Mouse (Mus musculus) urinary bladder, adult 2 months (tissue): ENCODE data around the gene Tex33. TPM values are rescaled to one million over a fixed set of nuclear protein-coding genes. Genes with fewer than 3 reads are reported as not detected.

ENCODE experiments used
- DNase-seq: peaks from one replicate; pipeline ENCODE4 v3.0.0; 2022; ENCODE audit warnings: low spot score
- polyA plus RNA-seq: library from polyadenylated mRNA; depleted of rRNA; stranded (reverse); fragments of >200 nt; gene quantifications from 2 replicates; pipeline ENCODE4 v1.2.3, GENCODE M21; 2012

Gene Tex33
- polyA plus RNA-seq, 1 experiment = not detected

GRCm38 (mm10) chr15:78414157-78414556 is 18.4 kb upstream of the Tex33 start:
- no peak for DNase-seq

DNA sequence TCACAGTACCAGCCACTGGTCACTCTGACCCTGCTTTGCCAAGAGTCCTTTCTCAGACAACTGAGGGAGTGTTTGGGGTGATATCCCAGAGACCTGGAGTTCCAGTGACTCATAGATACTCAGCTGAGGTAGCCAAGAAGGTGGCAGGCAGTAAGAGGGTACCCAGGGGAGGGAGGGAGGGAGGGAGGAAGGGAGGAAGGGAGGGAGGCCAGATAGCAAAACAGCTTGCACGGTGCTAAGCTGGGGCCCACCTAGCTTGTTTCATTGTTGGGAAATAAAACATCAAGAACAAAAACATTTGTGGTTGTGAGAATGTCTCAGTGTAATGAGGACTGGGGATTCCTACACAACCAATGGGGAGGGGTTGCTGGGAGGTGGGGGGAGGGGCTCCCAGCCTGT is 18.0 kb upstream of the Tex33 start:
- DNase-seq = no peak

- DNase-seq = no peak
Measured at GRCm38 (mm10) chr15:78413083-78413718, 17.5 kb upstream of the Tex33 start.

DNA sequence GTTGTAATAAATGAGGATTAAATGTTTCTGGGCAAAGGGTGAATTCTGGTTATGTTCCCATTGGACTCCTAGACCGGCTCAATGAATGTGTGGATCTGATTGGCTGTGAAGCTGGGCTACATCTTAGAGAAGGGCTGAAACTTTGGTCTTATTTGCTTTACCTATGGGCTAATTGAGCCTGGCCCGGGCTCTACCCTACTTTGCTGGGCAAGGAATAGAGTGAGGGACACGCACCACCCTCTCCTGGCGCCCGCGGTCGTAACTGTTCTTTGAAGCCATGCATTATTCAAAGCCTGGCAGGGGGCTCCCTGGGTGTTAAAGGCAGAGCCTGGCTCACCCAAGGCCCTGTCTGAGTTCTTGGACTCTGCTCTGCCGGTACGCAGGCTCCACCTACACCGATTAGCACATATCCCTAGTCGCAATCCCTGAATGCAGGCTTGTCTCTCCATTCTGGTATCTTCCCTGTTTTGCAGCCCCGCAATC is 13.9 kb upstream of the Tex33 start:
- no peak for DNase-seq

DNA sequence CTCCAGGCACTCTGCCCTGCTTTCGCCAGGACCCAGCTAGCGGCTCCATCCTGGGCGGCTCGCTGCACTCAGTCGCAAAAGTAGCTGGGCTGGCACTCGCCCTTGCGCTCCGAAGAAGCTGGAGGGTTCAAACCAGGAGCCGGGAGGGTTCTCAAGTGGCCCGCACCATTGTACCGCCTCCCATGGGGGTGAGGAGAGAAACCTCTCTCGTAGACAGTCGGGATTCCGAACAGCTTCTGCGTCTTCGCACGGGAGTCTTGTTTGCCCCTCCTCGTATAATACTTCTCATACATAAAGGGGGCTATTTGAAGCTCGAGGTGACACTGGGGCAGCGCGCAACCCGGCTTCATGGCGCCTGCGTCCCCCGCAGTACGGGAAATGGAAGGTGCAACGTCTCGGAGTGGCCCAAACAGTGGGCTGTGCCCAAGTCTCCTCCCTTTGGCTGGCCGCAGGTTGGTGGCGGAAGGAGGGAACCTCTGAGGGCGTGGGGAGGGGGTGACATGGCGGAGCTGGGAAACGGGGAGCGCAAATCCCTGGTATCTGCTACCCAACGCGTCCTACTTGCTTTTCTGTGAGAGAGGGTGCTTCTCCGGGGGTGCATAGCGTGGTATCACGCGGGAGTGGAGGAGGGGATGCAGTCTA is 10.7 kb upstream of the Tex33 start, which contains the start of gene Mpst:
Gene Mpst (plus strand): TSS at position 124 of the 642 bp plus-strand sequence.
- DNase-seq = peak; percentile 86

- DNase-seq = peak; percentile 72
Measured at GRCm38 (mm10) chr15:78405517-78406211, 10.0 kb upstream of the Tex33 start, which contains the start of gene Tst. Gene Tst (minus strand): TSS chr15:78405907.

DNA sequence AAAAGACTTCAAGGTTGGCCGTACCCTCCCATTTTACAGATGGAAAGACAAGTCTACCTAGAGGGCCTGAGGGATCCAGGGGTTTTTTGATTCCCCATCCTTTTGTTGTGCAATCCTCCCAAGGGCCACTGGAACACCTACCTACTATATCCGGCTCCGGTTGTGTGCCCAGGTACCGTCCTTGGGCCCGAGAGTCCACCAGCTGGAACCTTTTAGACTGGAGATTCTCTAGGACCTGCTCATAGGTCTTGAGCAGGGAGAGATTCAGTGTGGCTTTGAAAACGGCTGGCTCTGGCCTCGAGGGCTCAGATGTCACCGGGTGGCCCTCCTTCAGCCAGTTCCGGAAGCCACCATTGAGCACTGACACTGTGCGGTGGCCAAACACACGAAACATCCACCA is 9.4 kb upstream of the Tex33 start:
- no peak for DNase-seq

- no peak for DNase-seq
Measured at GRCm38 (mm10) chr15:78403896-78404295, 8.2 kb upstream of the Tex33 start.

GRCm38 (mm10) chr15:78403301-78403741 is 7.6 kb upstream of the Tex33 start:
- no peak for DNase-seq

- DNase-seq = no peak
Measured at GRCm38 (mm10) chr15:78402423-78402822, 6.7 kb upstream of the Tex33 start.

GRCm38 (mm10) chr15:78401921-78402320 is 6.2 kb upstream of the Tex33 start:
- no peak for DNase-seq

DNA sequence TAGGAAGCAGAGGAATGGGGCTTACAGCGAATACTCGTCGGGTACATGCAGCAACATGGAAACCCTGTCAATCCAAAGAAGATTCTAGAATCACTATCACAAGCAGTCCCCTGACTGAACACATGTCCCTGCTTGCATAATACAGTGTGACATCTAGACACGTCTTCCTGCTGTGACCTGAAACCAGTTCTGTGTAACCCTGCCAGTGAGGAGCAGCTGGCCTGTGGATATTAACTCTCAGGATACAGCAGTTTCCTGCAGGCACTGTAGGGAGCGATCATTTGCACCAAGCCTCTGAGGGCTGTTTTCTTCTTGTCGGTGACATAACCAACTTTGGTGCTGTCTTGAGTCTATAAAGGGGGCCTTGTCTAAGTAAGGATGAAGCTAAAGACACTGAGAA is 5.6 kb upstream of the Tex33 start:
- no peak for DNase-seq

- DNase-seq = no peak
Measured at GRCm38 (mm10) chr15:78390855-78391254, 4.9 kb downstream of the Tex33 start.

DNA sequence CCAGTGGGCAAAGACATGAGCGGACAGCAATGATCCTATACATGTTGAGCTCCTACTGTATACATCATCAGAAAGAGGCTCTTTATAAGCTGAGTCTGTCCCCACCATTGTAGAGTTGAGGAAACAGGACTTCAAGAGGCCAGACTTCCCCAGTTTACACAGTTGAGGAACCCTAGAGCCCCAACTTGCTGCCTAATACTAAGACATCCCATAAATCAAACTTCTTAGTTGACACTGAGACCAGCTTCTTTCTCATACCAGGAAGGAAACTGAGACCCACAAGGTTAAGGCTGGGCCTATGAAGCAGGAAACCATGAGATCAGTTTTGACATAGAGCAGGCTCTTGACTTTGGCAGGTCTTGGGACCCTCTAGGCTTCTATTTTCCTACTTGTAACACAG is 10.1 kb downstream of the Tex33 start:
- DNase-seq = no peak

DNA sequence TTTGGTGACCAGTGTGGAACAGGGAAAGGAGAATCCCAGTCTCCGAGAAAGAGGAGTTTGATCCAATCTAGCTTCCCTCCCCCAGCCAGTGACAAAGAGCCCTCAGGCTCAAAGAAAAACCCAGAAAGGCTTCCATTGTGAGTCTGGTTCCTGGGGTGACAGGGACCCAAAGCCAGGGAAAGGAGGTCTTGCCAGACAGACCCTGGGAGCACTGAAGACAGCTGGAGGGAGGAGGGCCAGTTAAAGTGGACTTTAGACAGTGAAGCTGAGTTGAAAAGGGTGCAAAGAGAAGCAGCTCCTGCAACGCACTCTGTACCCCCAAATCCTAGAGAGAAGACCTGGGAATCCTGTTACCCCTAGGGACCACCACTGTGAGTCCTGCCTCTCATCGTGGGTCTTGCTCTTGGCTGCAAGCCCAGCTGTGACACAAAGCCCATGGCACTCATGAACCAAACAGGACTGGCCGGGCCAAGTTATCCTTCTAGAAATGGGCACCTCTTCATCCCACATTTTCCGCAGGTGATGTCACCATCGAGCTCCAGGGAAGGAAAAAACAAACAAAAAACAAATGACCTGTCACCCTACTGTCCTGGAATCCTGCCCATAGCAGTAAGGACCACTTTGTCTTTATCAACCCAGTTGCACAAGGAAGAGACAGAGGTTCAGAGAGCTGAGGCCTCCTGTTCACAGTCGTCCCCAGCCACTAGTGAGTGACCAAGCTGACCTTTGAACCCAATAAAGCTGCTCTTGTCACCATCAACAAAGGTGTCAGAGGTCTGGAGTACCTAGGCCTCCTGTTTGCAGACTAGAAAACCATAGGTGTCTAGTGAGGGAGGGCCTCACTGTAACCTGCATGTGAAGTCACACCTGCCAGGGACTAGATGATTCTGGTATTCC is 11.2 kb downstream of the Tex33 start:
- no peak for DNase-seq

- DNase-seq = no peak
Measured at GRCm38 (mm10) chr15:78383450-78384219, 12.1 kb downstream of the Tex33 start.

DNA sequence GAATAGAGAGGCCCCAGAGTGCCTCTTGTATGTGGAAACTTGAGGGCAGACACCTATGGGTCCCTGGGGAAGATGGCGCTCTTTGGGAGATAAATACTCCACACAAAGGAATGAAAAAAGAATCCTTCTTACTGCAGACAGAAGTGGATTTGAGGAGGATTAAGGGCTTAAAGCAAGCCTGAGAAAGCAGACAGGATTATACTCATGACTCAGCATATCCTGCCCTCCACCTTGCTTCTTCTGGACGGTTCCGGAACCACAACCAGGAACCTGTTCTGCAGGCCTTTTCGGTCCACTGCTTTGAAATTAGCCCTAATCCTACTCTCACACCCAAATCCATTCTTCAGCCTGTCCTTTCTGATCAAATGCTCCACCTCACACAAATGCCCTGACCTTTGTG is 13.6 kb downstream of the Tex33 start:
- no peak for DNase-seq

DNA sequence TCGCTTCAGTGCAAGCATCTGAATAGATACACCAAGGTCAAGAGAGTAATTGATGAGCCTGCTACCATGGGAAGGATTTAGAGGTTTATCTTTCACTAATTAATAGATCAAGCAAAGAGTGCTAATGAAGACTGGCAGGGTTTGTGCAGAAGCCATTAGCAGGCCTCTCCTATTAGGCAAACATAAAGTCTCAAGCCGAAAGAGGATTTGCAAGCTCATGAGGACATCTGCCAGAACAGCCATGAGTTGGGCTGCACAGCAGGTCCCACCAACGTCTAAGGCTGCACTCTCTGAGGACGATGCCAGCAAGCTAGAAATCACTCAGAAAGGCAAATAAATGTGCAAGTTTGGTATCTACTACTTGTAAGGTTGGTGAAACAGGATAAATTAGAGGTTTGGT is 15.0 kb downstream of the Tex33 start:
- no peak for DNase-seq

DNA sequence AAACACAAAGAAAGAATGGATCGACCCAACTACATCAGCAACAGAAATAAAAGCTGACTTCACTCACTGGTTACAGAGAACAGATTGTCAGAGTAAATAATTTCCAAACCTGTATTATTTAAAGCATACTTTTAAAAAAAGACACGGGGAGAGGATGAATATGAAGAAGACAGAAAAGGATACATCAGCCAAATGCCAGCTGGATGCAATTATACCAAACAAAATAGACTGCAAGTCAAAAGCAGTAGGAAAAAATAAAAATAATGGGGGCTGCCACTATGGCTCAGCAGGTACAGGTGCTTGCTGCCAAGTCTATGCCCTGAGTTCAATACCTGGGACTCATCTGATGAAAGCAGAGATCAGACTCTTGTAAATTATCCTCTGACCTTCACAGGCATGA is 15.5 kb downstream of the Tex33 start:
- no peak for DNase-seq

DNA sequence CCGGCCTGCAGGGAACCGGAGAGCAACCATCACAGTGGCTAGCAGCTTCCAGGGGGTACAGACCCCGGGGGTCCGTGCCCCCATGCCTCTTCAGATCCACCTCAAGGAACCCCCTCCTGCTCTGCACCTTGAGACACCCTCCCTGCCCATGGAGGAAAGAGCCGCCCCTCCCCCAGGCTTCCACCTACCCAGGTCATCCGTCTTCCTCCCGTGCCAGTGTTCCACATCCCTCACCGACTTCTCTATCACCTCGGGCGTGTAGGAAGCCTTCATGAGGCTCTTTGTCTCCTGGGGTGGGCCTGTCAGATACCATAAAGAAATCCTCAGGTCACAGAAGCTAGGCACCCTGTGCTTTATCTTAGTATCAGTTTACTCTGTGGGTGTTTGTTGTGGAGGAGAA is 17.2 kb downstream of the Tex33 start:
- DNase-seq = no peak

DNA sequence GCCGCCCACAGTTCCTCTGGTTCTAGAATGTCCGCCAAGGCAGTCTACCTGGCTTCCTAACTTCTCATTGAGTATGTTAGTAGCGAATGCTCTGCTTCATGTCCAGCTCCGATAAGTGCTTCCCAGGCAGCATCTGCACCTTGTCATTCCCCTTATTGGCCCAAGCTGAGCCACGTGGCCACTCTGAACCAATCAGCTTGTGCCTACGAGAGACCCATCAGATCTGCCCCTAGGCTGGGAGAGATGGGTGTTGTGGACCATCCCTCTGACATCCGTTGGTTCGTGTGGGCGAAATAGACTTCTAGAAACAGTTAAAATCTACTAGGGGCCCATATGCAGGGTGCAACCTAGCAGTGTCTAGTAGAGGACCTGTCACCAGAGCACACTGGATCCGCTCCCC is 17.9 kb downstream of the Tex33 start:
- no peak for DNase-seq
